Mouse (Mus musculus): ENCODE measurements around the gene Ntpcr. TPM values are rescaled to one million over a fixed set of nuclear protein-coding genes. Genes with fewer than 3 reads are reported as not detected.

The Ntpcr gene
- total RNA-seq (2015) (33.0 and 33.3 TPM in 2 replicates), total RNA-seq (2017) (15.8 and 18.8 TPM in 2 replicates)

- no peak for ATAC-seq (ENCODE audit: poor library complexity, severe bottlenecking)
Observed at GRCm38 (mm10) chr8:125729746-125730145, at the start of gene Ntpcr. Ntpcr (plus strand) TSS chr8:125729963.

- ATAC-seq (ENCODE audit: poor library complexity, severe bottlenecking): no peak
Observed at GRCm38 (mm10) chr8:125680851-125681408, 48.8 kb upstream of the Ntpcr start.

- ATAC-seq (ENCODE audit: poor library complexity, severe bottlenecking): no peak
Observed at GRCm38 (mm10) chr8:125685216-125685760, 44.5 kb upstream of the Ntpcr start.

- ATAC-seq (ENCODE audit: poor library complexity, severe bottlenecking): no peak
Observed at GRCm38 (mm10) chr8:125686221-125686865, 43.4 kb upstream of the Ntpcr start.

- ATAC-seq (ENCODE audit: poor library complexity, severe bottlenecking): no peak
Observed at GRCm38 (mm10) chr8:125690166-125690915, 39.4 kb upstream of the Ntpcr start.

GRCm38 (mm10) chr8:125690961-125691360 lies 38.8 kb upstream of the Ntpcr start:
- ATAC-seq (ENCODE audit: poor library complexity, severe bottlenecking): no peak

GRCm38 (mm10) chr8:125692447-125692846 lies 37.3 kb upstream of the Ntpcr start:
- ATAC-seq (ENCODE audit: poor library complexity, severe bottlenecking): no peak

- 0 out of 2 replicates have a peak, but pooled peaks have one; percentile 32 for ATAC-seq (ENCODE audit: poor library complexity, severe bottlenecking)
Observed at GRCm38 (mm10) chr8:125693197-125693596, 36.6 kb upstream of the Ntpcr start.

- peak; percentile 26; the same call in 1 of the 2 replicates for ATAC-seq (ENCODE audit: poor library complexity, severe bottlenecking)
Observed at GRCm38 (mm10) chr8:125695951-125696350, 33.8 kb upstream of the Ntpcr start.

- ATAC-seq (ENCODE audit: poor library complexity, severe bottlenecking): peak; percentile 85
Observed at GRCm38 (mm10) chr8:125699391-125700025, 30.3 kb upstream of the Ntpcr start.

- ATAC-seq (ENCODE audit: poor library complexity, severe bottlenecking): no peak
Observed at GRCm38 (mm10) chr8:125700407-125700806, 29.4 kb upstream of the Ntpcr start.

- ATAC-seq (ENCODE audit: poor library complexity, severe bottlenecking): no peak
Observed at GRCm38 (mm10) chr8:125702868-125703473, 26.8 kb upstream of the Ntpcr start.

- ATAC-seq (ENCODE audit: poor library complexity, severe bottlenecking): no peak
Observed at GRCm38 (mm10) chr8:125704434-125704833, 25.3 kb upstream of the Ntpcr start.

- ATAC-seq (ENCODE audit: poor library complexity, severe bottlenecking): no peak
Observed at GRCm38 (mm10) chr8:125705816-125706215, 23.9 kb upstream of the Ntpcr start.

- no peak for ATAC-seq (ENCODE audit: poor library complexity, severe bottlenecking)
Observed at GRCm38 (mm10) chr8:125709171-125709570, 20.6 kb upstream of the Ntpcr start.

- ATAC-seq (ENCODE audit: poor library complexity, severe bottlenecking): no peak
Observed at GRCm38 (mm10) chr8:125711514-125711913, 18.2 kb upstream of the Ntpcr start.

GRCm38 (mm10) chr8:125716211-125716610 lies 13.6 kb upstream of the Ntpcr start:
- no peak for ATAC-seq (ENCODE audit: poor library complexity, severe bottlenecking)

- no peak for ATAC-seq (ENCODE audit: poor library complexity, severe bottlenecking)
Observed at GRCm38 (mm10) chr8:125716613-125717012, 13.2 kb upstream of the Ntpcr start.

- ATAC-seq (ENCODE audit: poor library complexity, severe bottlenecking): 0 out of 2 replicates have a peak, but pooled peaks have one; percentile 31
Observed at GRCm38 (mm10) chr8:125718914-125719313, 10.8 kb upstream of the Ntpcr start.

- no peak for ATAC-seq (ENCODE audit: poor library complexity, severe bottlenecking)
Observed at GRCm38 (mm10) chr8:125722675-125723074, 7.1 kb upstream of the Ntpcr start.

- ATAC-seq (ENCODE audit: poor library complexity, severe bottlenecking): no peak
Observed at GRCm38 (mm10) chr8:125723437-125723836, 6.3 kb upstream of the Ntpcr start.
